Mouse (Mus musculus): Measurements from ENCODE around the gene Tsg101.
A peak's percentile ranks its signal among the peaks of the same experiment; 100 is the strongest.

Tsg101 gene

DNA sequence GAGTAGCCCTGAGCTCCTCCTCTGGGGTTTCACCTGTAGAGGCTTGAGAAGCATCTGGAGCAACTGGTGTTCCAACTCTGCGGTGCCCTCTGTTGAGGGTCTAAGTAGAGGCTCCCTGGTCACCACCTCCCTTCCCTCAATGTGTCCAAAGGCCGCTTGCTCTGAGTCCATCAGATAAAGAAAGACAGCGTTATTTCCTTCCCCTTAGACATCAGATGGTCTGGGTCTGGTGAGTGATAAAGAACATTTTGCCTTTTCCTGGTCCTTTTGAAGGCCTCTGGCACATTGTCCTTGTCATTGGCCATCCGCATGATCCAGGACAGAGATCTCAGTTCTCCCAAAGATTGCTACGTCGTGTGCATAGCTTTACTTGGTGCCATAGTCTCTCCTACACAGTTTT is 42.5 kb downstream of the Tsg101 start:
- no peak for DNase-seq (ENCODE audit: low read depth in 1 of 2, low spot score in 2 of 2)

DNA sequence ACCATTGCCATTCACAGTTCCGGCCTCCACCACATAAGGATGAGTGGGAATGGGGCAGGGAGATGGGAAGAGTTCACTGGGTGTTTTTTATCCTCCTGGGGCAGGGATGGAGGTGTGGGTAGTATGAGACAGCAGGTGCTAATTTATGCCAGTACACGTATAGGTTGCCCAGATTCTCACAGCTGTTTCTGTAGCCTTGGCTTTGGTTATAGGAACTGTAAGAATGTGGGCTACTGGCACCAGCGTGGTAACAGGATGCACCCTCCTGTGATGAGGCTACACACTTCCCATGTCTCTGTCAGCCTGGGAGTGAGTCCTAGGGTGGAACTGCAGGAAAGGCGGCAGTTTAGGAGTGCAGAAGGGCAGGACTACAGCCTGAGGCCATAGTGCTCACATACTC is 42.9 kb downstream of the Tsg101 start:
- no peak for DNase-seq (ENCODE audit: low read depth in 1 of 2, low spot score in 2 of 2)

DNA sequence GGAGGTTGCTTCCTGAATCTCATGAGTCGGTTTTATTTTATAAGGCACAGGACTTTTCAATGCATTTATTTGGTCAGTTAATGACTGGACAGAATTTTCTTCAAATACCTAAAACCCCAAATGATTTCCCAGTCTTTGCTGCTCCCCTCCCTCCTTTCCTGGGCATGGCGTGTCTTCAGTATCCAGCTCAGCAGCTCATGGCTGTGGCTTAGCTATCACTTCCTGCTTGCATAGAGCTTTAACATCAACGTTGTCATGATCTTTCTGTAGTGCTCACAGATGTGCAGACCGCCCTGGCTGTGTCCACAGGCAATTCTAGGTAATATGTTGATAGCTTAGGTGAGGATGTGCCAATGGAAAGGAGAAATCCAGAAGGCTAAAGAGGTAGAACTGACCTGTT is 47.8 kb downstream of the Tsg101 start:
- DNase-seq (ENCODE audit: low read depth in 1 of 2, low spot score in 2 of 2) = no peak

DNA sequence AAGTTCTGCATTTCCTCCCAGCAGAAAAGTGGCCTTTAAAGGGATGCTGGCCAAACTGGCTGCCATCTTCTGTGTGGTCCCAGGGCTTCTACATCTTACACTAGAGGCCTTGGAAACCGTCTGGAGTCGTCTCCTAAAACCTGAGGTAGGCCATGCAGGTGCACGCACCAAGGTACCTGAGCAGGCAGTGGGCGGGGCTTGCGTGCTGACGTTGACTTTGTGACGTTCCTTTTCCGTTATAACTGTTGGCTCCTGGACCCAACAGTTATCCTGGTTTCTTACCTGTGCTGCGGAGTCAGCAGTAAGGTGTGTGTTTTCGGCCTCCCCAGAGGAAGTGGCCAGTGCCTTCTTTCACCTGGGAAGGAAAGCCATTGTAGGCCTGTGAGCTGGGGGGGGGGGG is 58.8 kb downstream of the Tsg101 start, which contains the start of gene Ldhc:
Gene Ldhc, plus strand, starts transcription at position 208 of the 400 bp plus-strand sequence.
- DNase-seq (ENCODE audit: low read depth in 1 of 2, low spot score in 2 of 2) = no peak

DNA sequence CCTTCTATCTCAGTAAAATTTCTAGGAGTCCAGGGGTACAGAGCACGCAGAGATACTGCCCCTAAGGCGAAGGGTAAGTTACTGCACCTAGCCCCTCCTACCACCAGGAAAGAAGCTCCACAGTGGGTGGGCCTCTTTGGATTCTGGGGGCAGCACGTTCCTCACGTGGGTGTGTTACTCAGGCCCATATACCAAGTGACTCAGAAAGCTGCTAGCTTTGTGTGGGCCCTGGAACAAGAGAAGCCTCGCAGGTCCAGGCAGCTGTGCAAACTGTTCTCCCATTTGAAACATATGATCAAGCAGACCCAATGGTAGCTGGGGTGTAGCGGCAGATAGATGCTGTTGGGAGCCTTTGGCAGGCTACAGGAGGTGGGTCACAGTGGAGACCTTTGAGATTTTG is 60.7 kb downstream of the Tsg101 start:
- DNase-seq (ENCODE audit: low read depth in 1 of 2, low spot score in 2 of 2) = no peak

DNA sequence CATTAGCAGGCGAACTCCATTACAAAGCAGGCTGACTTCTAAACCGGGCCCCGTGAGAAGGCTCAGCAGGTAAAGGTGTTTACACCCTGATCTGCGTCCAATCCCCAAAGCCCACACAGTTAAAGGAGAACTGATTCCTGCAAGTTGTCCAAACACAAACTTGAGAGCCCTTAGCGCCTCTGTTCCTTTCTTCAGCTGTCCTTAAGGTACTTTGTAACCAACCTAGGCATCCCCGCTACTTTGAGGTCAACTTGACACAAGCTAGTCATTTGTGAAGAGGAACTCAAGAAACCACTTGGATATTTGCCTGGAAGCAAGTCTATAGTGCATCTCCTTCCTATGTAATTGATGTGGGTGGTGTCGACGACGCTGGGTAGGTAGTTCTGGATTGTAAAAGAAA is 62.3 kb downstream of the Tsg101 start:
- no peak for DNase-seq (ENCODE audit: low read depth in 1 of 2, low spot score in 2 of 2)

DNA sequence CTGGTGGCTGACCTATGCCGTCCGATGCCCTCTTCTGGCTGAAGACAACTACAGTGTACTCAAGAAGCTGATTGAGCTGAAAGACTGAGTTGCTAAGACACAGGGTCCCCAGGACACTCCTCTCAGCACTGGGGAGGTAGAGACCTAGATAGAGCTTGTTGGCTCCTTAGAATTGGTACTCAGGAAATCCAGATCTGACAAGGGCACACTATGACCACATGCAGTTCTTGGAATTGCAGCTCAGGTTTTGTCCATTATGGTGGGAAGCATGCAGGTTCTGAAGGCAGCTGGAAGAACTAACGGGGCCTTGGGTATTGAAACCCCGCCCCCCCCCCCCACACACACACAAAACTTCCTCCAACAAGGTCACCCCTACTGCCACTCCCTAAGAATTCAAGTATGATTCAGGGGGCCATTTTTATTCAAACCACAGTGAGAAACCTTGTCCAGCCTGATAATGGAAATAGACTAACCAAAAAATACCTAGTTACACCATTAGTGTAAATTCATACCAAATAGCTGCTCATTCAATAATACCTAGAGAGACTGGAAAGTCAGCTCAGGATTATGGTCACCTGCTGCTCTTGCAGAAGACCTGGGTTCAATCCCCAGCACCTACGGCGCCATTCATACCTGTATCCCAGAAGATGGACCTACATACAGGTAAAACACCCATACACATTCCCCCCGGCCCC is 63.8 kb downstream of the Tsg101 start:
- no peak for DNase-seq (ENCODE audit: low read depth in 1 of 2, low spot score in 2 of 2)

DNA sequence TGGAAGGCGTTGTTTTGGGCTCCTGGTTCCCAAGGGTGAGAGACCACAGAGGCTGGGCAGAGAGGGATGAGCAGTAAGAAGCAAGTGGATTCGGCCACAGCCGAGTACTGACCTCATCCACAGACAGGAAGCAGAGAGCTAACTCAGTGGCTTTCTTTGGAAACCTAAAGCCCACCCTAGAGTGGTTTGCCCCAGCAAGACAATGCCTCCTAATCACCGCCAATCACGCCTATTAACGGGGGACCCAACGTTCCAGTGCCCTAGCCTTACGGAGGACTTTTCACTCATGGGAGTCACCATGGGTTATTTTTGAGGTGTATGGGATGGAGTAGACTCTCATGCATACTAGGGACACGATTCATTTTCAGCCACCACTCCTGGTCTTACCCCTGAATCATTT is 66.4 kb downstream of the Tsg101 start:
- DNase-seq (ENCODE audit: low read depth in 1 of 2, low spot score in 2 of 2) = no peak

DNA sequence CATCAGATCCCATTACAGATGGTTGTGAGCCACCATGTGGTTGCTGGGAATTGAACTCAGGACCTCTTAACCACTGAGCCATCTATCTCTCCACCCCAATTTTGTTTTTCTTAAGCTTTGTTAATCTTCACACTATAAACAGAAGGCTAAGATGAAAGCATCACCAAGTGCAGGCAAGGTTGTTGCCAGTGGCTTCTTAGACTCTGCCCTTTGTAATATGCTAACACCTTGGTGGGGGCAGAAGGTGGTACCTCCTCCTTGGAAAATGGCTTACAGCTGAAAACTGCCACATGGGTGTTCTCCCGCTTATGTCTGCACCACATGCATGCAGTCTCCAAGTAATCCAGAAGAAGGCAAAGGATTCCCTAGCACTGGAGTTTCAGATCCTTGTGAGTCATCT is 67.1 kb downstream of the Tsg101 start:
- DNase-seq (ENCODE audit: low read depth in 1 of 2, low spot score in 2 of 2) = no peak

DNA sequence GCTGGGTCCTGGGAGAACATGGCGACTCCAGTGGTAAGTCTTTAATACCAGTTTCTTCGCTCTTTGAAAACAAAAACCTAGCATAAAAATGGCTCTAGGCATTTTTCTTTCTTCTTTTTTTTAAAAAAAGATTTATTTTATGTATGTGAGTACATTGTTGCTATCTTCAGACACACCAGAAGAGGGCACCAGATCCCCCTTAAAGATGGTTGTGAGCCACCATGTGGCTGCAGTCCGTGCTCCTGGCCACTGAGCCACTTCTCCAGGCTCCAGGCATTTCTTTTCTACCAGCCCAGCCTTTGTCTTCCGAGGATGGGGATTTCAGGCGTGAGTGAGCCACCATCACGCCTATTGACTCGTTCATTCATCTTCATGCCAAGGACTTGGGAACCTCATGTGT is 68.7 kb downstream of the Tsg101 start:
- DNase-seq (ENCODE audit: low read depth in 1 of 2, low spot score in 2 of 2) = no peak

DNA sequence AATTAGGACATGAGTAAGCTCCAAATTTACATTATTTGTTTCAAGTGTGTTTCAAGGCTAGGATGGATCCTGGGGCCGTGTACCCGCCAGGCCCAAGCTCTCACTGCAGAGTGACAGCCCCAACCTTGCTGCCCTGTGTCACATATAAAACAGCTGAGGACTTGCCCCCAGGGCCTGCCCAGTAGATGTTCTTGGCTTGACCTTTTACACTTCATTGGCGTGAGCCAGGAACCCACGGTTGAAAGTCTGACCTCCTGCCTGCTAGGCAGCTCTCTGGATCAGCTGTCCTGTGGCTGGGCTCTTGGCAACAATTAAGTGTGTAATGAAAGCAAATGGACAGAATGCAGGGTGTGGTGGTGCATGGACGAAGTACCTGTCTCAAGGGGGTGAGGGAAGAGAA is 70.5 kb downstream of the Tsg101 start:
- no peak for DNase-seq (ENCODE audit: low read depth in 1 of 2, low spot score in 2 of 2)

DNA sequence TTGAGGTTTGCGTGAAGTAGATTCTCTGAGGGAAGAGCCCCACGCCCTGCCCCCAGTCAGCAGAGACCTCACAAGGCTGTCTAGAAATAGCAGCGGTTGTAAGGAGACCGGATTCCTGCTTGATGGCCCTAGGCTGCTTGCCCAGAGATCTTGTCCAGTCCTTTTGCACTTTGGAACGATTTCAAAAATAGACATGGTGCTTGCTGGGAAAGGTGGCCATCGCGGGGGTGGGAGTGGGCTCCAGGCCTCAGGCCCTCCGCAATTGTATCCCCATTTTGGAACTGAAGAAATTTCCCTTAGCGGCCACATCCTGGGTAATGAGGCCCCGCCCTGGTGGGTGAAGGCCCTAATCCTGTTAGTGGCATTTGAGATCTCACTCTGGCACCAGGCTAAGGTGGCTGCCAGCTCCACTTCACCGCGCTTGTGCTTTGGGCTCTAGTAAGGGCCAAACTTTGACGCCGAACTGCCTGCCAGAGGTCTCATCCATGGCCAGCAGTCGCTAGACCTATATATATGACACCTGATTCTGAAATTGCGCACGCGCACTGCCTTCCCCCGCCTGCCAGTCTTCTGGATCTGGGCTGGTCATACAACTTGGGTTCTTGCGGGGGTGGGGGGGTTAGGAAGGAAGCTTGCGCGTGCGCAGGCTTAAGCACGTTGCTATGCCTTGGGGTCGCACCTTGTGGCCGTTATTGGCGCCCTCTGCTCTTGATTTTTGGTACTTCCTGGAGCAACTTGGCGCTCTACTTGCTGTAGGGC is 73.1 kb downstream of the Tsg101 start:
- peak in 1 of 2 experiments; percentile 7 for DNase-seq (ENCODE audit: low read depth in 1 of 2, low spot score in 2 of 2)

DNA sequence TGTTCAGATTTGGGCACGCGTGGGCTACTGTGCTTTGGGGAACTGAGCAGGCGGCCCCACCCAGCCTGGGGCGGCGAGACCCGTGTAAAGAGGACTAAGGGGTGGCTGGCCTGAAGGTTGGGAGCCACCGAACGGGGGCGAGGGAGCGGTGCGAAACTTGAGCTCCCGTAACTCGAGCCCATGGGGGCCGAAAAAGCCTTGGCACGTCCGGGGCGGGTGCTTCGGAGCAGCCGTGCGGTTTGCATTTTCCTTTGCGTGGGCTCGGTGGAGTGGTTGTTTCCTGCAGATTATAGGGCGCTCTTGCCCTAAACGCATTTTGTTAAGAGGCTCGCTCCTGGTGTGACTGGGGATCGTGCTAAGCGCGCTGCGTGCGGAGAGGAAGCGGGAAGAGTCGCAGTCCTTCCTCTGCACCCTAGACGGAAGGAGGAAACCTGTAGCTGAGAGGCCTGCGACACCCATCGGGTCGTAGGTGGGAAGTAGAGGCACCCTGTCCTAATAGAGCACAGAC is 73.7 kb downstream of the Tsg101 start:
- peak in 1 of 2 experiments; percentile 6 for DNase-seq (ENCODE audit: low read depth in 1 of 2, low spot score in 2 of 2)

DNA sequence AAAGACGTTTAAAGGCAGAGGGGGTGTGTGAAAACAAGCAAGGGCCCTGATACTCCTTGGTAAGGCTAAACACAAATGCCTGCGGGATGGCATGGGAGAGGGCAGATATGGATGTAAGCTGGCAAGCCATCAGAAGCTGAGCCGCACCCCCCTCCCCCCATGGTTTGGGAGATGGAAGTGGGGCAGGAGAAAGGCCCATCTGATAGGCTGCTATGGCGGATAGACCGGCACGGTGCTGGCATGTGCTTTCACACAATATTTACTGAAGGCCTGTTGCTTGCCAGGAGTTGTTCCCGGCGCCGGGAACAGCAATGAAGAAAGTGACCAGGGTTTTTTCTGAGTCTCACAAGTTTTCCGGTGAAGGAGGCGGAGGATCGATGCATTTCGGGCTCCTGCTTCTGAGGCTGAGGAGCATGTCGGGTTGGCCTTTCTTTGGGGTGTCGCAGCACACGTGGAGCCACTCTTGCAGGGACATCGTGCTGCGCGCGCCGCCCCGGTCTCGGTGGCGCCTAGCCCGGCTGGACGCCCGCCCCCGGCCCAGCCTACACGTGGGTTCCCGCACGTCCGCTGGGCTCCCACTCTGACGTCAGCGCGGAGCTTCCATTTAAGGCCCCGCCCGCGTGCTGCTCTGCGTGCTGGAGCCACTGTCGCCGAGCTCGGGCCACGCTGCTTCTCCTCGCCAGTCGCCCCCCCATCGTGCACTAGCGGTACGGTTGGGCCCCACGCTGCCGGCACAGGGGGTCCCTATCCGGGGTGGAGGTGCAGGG is 74.4 kb downstream of the Tsg101 start:
- peak; percentile 46 to 71 for DNase-seq (ENCODE audit: low read depth in 1 of 2, low spot score in 2 of 2)

DNA sequence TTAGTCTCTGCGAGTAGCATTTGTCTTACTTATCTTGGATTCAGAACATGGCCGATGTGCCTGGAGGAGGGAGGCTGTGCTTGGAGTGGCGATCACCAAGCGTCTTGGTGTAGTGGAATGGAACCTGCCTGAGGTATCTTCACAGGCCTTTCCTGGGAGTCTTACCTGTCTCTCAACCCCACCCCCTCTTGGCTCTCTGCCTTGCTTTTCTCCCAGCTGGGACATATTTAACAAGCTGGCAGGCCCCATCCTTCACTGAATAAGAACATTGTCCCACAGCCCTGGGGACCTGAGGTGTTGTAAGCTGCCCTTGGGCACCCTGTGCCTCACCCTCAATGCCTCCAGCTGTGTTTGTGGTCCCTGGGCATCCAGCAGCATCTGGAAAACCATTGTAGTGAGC is 76.2 kb downstream of the Tsg101 start:
- no peak for DNase-seq (ENCODE audit: low read depth in 1 of 2, low spot score in 2 of 2)

DNA sequence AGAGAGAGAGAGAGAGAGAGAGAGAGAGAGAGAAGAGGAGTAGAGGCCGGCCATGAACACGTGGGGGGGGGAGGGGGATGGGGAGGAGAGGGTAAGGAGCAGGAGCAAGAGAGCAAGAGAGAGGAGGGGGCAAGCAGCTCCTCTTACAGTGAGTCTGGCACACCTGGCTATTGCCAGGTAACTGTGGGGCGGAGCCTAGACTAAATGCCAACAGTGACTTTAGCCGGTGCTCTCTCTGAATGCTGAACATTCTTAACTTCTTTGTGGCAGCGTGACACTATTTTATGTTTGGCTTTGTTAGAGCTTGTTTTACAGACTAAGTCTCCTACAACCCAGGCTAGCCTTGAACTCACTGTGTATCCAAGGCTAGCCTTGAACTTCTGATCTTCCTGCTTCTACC is 77.5 kb downstream of the Tsg101 start:
- no peak for DNase-seq (ENCODE audit: low read depth in 1 of 2, low spot score in 2 of 2)

DNA sequence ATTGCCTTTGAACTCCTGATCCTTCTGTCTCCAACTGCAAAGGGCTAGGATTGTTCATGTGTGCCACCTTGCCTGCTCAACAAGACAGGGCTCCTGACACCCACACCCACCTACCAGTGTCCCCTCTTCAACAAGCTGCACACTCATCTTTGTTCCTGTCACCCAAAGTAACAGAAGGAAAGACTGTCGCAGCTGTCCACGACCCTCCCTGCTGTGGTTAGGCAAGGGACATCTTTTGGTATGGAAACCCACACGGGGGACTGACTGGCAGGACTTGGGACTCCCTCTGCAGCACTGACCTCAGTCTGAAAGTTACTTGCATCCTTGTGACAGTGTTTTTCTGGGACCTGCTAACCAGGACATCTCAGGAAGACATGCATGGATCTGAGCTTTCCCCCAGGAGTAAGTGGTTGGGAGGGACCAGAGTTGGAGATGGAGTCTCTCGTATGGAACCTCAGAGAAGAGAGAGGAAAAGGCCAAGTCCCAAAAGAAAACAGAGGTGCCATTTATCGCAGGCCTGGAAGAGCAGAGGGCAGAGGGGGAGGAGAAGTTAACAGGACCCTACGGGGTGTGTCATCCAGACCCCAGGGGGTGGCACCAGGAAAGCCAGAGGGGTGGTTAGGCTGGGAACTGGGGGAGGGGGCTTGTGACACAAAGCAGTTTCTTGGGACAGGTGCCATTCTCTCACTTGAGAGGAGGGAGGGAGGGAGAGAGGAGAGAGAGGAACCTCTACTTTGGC is 78.8 kb downstream of the Tsg101 start, which contains the start of gene Ldha:
Gene Ldha, plus strand, starts transcription at position 689 of the 739 bp plus-strand sequence.
- DNase-seq (ENCODE audit: low read depth in 1 of 2, low spot score in 2 of 2) = no peak

DNA sequence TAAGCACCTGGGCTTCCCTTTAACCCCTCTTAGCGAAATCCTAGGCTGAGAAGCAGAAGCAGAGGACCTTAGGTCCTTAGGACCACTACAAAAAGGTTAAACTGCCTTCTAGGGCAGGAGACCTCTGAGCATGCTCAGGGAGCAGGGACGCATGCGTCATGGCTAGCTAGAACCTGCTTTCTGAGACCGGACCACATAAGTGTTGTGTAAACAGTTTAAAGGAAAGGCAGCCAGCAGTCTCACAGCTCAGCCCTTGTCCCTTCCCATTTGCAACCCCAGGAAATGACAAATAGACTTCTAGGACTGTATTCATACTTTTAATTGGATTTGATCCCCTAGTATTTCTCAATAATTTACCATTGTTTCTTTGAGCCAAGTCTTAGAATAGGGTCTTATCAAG is 79.4 kb downstream of the Tsg101 start:
- no peak for DNase-seq (ENCODE audit: low read depth in 1 of 2, low spot score in 2 of 2)

DNA sequence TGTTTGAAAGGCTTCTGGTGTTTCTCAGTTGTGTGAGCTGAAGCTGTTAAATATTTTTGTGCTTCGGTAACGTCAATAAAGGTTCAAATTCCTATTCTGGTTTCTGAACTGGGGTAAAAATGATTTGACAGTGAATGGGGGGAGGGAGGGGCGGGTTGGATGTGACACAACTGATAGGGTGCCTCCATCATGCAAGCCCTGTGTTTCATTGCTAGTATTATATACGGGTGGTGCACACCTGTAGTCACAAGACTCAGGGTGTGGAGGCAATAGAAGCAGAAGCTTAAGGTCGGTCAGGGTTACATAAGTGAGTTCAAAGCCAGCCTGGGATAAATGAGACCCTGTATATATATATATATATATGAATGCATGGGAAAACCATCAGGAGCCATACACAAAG is 79.9 kb downstream of the Tsg101 start:
- no peak for DNase-seq (ENCODE audit: low read depth in 1 of 2, low spot score in 2 of 2)

DNA sequence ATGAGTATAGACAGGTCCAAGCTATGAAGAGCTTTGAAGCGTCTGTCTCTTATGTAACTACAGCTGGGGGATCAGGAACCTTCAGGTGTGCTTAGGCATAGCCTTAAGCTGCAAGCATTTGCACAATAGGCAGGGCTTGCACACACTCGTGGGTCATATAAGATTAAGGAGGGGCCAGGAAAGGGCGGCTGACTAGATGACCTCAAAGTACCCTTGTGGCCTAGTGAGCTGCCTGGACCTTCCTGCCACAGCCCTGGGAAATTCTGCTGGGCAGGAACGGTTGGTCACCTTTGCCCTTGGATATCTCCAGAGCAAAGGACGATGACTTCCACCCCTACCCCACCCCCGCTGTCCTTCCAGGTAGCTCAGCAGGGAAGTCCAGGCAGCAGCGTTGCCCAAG is 80.3 kb downstream of the Tsg101 start:
- DNase-seq (ENCODE audit: low read depth in 1 of 2, low spot score in 2 of 2) = no peak
